Mouse (Mus musculus) stomach, postnatal 0 days (tissue): ENCODE measurements at regions not wholly inside any gene's neighbourhood (a gene's known extent, or its start where the extent isn't known, plus 50 kb on each side); places are given as distances from the start of the nearest gene placed in this dataset.

Experiments
- CTCF ChIP-seq: IDR thresholded peaks from 2 replicates; pipeline ENCODE4 v1.5.1; 2016; ENCODE audit warnings: antibody characterized with exemption, low read depth, mild to moderate bottlenecking, moderate library complexity
- EP300 ChIP-seq: optimal IDR thresholded peaks from 2 replicates; pipeline ENCODE3; 2016; ENCODE audit warnings: antibody characterized with exemption

DNA sequence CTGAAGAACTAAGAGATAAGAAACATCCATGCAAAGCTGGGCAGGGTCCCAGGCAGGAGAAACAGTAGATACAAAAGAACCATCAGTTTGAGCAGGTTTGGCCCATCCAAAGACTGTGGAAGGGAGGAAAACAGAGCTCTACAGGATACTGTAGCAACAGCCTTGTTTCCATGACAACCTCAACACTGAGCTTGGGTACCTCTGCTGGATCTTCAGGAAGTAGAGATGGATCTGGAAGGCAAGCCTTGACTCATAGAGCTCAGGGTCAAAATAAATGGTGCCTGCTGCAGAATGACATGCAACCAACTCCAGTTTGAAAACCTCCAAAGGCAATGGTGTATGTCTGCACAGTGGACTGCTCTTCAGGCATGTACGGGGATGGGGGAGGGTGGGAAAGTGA, 173.0 kb upstream of the Tbx3 start:
- TF ChIP-seq CTCF (no peak), EP300 (no peak)
